Mouse (Mus musculus) midbrain, embryonic 14.5 days (tissue): ENCODE data around the gene Adh6a. TPM values are rescaled to one million over a fixed set of nuclear protein-coding genes. Genes with fewer than 3 reads are reported as not detected.

Experiments
- ATAC-seq: fragments of 200-750 bp; cut with Nextera tagmentation; 2 replicates; pipeline ENCODE4 v1.8.0; 2017; ENCODE audit warnings: moderate number of reproducible peaks, moderate library complexity; ENCODE audit not compliant: low FRiP score, low TSS enrichment
- DNase-seq: peaks from one replicate; pipeline ENCODE4 v3.0.0-alpha.2; 2015
- H3K27ac ChIP-seq: fragments of 300-500 bp; sonication (generic); replicated peaks from 2 replicates; pipeline ENCODE4 v1.5.1; 2014; ENCODE audit warnings: mild to moderate bottlenecking, low read depth, low read length, moderate library complexity
- H3K27me3 ChIP-seq: fragments of 300-500 bp; sonication (generic); 2 replicates; pipeline ENCODE4 v1.6.1; 2014; ENCODE audit warnings: low read length, control low read depth, mixed read lengths; ENCODE audit not compliant: control insufficient read depth, insufficient read depth
- H3K36me3 ChIP-seq: fragments of 300-500 bp; sonication (generic); 2 replicates; pipeline ENCODE4 v1.6.1; 2014; ENCODE audit warnings: low read length, control low read depth; ENCODE audit not compliant: control insufficient read depth, insufficient read depth
- H3K4me1 ChIP-seq: fragments of 300-500 bp; sonication (generic); 2 replicates; pipeline ENCODE4 v1.6.1; 2014; ENCODE audit warnings: mild to moderate bottlenecking, antibody characterized with exemption, low read length, control low read depth; ENCODE audit not compliant: control insufficient read depth, insufficient read depth
- H3K4me2 ChIP-seq: fragments of 300-500 bp; sonication (generic); 2 replicates; pipeline ENCODE4 v1.6.1; 2014; ENCODE audit warnings: mild to moderate bottlenecking, low read length, moderate library complexity
- H3K4me3 ChIP-seq: fragments of 300-500 bp; sonication (generic); replicated peaks from 2 replicates; pipeline ENCODE4 v1.5.1; 2014; ENCODE audit warnings: low read depth, low read length
- H3K9ac ChIP-seq: fragments of 300-500 bp; sonication (generic); replicated peaks from 2 replicates; pipeline ENCODE4 v1.6.1; 2014; ENCODE audit warnings: mild to moderate bottlenecking, low read length, moderate library complexity
- H3K9me3 ChIP-seq: fragments of 300-500 bp; sonication (generic); 2 replicates; pipeline ENCODE4 v1.6.1; 2016; ENCODE audit warnings: low read length, control low read depth, mixed read lengths; ENCODE audit not compliant: control insufficient read depth
- WGBS: fragments of 180-500 bp; shearing (Covaris S2); extraction: QIAGEN DNeasy Blood & Tissue Kit; methylation state at CpG from one replicate; pipeline ENCODE4 v1.1.7; 2014; 5-methylcytosine and 5-hydroxymethylcytosine counted together
- polyA plus RNA-seq: library from polyadenylated mRNA; unstranded; fragments of >200 nt; fragmentation: Nextera tagmentation; extraction: Ambion mirVana; gene quantifications from 2 replicates; pipeline ENCODE4 v1.2.1, GENCODE M21; 2014

The Adh6a gene
- polyA plus RNA-seq: not detected in 2 replicates

DNA sequence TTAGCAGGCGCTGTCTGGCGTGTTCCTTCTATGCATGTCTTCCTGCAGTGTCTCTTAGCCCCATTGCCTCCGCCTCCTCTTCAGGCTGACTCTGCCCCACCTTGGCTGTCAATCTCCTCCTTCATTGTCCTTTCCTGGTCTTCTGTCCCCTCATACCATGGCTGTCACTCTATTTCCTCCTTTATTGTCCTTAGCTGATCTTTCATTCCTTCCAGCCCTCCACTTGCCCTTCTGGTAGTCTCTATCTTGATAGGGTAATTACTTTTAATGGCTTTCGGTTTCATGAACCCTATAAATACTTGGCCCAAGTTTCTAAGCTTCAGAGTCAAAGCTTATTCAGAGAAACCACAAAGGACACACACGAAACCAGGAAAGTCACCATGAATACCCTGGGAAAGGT is at the start of gene Adh6a:
Adh6a (plus strand) TSS at position 322 of the 400 bp plus-strand sequence.
- Histone ChIP-seq H3K9ac (no peak within 1 kb of the TSS), H3K4me3 (no peak within 1 kb of the TSS), H3K4me1 (no peaks in the 10 kb centered on the region), H3K27me3 (no peaks in the 10 kb centered on the region), H3K9me3 (no peaks in the 10 kb centered on the region), H3K27ac (no peak within 1 kb of the TSS), H3K4me2 (no peak within 1 kb of the TSS), H3K36me3 (no peaks in the 10 kb centered on the region)
- ATAC-seq (no peak), DNase-seq (no peak)
- 89% methylated on average over 5 of the region's 5 CpGs for WGBS

DNA sequence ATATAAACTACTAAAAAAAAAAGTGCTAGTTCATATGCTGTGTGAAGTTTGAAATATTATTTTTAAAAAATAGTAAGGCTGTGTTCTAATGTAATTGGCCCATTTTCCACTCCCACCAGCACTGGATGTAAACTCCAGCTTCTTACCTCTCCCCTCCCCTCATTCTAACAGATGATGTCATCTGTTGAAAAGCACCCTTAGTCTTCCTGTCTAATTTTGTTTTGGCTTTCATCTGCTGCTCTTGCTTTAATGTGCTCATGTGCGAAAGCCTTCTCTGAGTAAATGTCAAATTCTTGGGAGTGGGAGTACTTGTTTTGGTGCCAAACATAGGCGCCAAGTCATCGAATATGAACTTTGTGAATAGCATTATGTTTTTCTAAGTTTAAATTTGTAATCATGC is 48.4 kb upstream of the Adh6a start:
- Histone ChIP-seq H3K27ac (no peak overlapping the region), H3K9ac (no peak overlapping the region), H3K36me3 (no peaks in the 10 kb centered on the region), H3K27me3 (no peaks in the 10 kb centered on the region), H3K4me2 (no peak overlapping the region), H3K4me1 (no peaks in the 10 kb centered on the region), H3K9me3 (no peaks in the 10 kb centered on the region), H3K4me3 (no peak overlapping the region)
- WGBS: 75% methylated on average over 3 of the region's 3 CpGs
- no peak for DNase-seq
- ATAC-seq: no peak

DNA sequence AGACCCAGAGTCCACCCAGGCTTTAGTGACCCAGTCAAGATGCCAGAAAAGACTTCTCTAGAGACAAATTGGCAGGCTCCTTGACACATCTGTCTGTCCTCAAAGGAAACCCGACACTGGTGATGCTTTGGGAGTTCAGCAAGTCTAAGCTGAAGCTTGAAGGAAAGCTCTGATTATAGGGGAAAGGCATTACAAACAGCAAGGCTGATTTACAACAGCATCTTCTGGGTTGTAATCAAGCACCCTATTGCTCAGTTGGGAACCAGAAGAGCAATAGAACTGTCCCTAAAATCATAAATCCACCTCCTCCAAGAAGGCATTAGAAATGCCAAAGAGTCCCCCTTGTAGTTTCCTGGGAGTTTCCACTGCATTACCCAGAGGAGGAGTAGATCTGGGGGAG is 42.6 kb upstream of the Adh6a start:
- no peak for ATAC-seq
- H3K9me3 ChIP-seq: no peaks in the 10 kb centered on the region
- no peak overlapping the region for H3K9ac ChIP-seq
- H3K27me3 ChIP-seq: no peaks in the 10 kb centered on the region
- H3K4me2 ChIP-seq: no peak overlapping the region
- 46% methylated on average over 1 of the region's 1 CpGs for WGBS
- H3K27ac ChIP-seq: no peak overlapping the region
- no peaks in the 10 kb centered on the region for H3K4me1 ChIP-seq
- no peak for DNase-seq
- no peaks in the 10 kb centered on the region for H3K36me3 ChIP-seq
- H3K4me3 ChIP-seq: no peak overlapping the region

DNA sequence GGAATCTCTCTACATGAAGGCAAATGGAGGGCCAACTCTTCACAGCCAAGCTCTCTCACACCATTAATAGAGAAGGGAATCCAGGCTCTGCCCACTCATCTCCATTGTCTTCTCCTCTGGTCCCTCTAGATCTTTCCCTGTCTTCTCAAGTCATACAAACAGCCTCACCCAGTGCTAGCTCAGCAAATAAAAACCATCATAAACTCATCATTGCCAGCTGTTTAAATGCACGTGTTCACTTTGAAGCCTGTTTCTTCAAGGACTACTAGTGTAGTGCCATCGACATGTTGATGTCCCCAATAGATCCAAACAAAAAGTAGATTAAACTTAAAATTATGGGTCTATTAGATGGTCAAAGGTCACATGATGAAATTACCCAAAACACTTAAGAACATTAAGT is 41.8 kb upstream of the Adh6a start:
- 98% methylated on average over 2 of the region's 2 CpGs for WGBS
- no peaks in the 10 kb centered on the region for H3K4me1 ChIP-seq
- no peaks in the 10 kb centered on the region for H3K27me3 ChIP-seq
- H3K9ac ChIP-seq: no peak overlapping the region
- no peaks in the 10 kb centered on the region for H3K9me3 ChIP-seq
- H3K36me3 ChIP-seq: no peaks in the 10 kb centered on the region
- H3K4me2 ChIP-seq: no peak overlapping the region
- H3K27ac ChIP-seq: no peak overlapping the region
- no peak overlapping the region for H3K4me3 ChIP-seq
- DNase-seq: no peak
- no peak for ATAC-seq

DNA sequence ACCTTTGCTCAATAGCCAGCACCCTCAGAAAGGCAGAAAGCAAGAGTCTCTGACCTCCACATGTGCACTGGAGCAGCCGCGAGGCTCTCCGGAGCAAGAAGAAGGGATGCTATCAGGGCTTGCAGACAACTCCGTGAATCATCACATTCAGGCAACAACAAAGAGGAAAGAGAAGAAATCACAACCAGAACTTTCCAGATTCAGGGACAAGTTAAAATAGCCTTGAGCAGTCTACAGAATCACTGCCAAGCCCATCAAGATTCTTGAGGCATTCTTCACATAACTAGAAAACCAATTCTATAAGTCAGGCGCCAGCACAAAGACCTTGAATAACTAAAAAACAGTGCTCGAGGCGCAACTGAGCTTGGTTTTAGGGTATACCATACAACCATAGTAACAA is 40.0 kb upstream of the Adh6a start:
- Histone ChIP-seq H3K9me3 (no peaks in the 10 kb centered on the region), H3K4me2 (no peak overlapping the region), H3K27me3 (no peaks in the 10 kb centered on the region), H3K4me3 (no peak overlapping the region), H3K9ac (no peak overlapping the region), H3K27ac (no peak overlapping the region), H3K36me3 (no peaks in the 10 kb centered on the region), H3K4me1 (no peaks in the 10 kb centered on the region)
- no peak for DNase-seq
- 92% methylated on average over 7 of the region's 7 CpGs for WGBS
- ATAC-seq: no peak

DNA sequence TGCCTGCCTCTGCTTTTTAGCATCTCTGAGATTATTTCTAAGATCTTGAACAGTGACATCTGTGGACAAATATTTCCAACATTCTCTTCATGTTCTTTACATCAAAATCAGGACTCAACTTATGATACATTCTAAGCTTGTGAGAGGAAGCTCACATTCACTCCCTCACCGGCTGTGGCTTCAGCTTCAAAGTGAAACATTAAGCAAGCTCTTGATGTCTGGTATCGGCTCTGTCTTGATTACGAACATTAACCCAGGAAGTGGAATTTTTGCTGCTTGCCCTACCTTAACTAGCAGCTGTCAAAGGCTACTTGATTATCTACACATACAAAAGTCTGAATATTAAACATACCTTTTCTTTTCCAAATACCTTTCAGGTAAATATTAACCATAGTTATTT is 38.0 kb upstream of the Adh6a start:
- Histone ChIP-seq H3K4me1 (no peaks in the 10 kb centered on the region), H3K9ac (no peak overlapping the region), H3K9me3 (no peaks in the 10 kb centered on the region), H3K27ac (no peak overlapping the region), H3K27me3 (no peaks in the 10 kb centered on the region), H3K4me2 (no peak overlapping the region), H3K36me3 (no peaks in the 10 kb centered on the region), H3K4me3 (no peak overlapping the region)
- no peak for DNase-seq
- ATAC-seq: no peak
- 93% methylated on average over 3 of the region's 3 CpGs for WGBS

DNA sequence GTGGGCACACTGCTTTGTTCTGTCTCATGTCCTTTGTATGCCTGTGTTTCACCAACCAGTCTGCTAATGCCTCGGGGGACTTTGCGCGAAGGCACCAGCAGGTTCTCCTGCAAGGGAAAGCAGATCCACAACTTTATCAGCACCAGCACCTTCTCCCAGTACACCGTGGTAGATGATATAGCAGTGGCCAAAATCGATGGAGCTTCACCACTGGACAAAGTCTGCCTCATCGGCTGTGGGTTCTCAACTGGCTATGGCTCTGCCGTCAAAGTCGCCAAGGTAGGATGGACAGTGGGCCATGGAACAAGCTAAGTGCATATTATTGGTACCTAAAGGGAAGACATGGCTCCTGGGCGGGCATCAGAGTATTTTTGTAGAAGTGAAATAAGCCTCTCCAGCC is 30.5 kb upstream of the Adh6a start:
- 45% methylated on average over 9 of the region's 9 CpGs for WGBS
- ATAC-seq: no peak
- Histone ChIP-seq H3K9me3 (no peaks in the 10 kb centered on the region), H3K4me2 (no peak overlapping the region), H3K27me3 (no peaks in the 10 kb centered on the region), H3K4me3 (no peak overlapping the region), H3K4me1 (no peaks in the 10 kb centered on the region), H3K9ac (no peak overlapping the region), H3K27ac (no peak overlapping the region), H3K36me3 (no peaks in the 10 kb centered on the region)
- DNase-seq: no peak

DNA sequence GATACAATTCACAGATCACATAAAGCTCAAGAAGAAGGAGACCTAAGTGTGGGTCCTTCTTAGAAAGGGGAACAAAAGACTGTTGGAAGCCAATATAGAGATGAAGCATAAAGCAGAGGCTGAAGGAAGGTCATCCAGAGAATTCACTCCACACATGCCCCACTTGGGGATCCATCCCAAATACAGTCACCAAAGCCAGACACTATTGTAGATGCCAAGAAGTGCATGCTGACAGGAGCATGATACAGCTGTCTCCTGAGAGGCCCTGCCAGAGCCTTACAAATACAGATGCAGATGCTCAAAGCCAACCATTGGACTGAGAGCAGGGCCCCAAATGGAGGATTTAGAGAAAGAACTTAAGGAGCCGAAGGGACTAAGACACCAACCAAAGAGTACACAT is 29.3 kb upstream of the Adh6a start:
- H3K27ac ChIP-seq: no peak overlapping the region
- no peaks in the 10 kb centered on the region for H3K9me3 ChIP-seq
- H3K27me3 ChIP-seq: no peaks in the 10 kb centered on the region
- H3K4me1 ChIP-seq: no peaks in the 10 kb centered on the region
- no peak overlapping the region for H3K9ac ChIP-seq
- WGBS: 100% methylated on average over 1 of the region's 1 CpGs
- H3K4me2 ChIP-seq: no peak overlapping the region
- ATAC-seq (no peak), DNase-seq (no peak)
- no peaks in the 10 kb centered on the region for H3K36me3 ChIP-seq
- H3K4me3 ChIP-seq: no peak overlapping the region

DNA sequence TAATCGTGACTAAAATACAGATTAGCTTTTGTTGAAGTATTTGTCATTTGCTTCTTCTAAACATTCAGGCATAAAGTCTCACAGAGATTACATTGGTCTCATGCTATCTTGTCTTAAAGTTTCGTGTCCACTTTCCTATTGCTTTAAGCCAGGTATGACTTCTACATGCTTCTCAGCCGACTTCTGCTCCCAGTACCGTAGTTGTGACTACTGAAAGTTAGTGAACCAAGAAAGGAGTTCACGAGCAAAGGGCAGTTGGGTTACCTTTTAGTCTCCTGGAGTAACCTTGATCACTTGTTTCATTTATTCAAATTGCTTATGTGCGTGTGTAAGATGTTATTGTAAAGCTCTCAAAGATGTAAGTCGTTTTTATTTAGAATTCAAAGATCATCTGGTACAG is 27.1 kb upstream of the Adh6a start:
- H3K4me1 ChIP-seq: no peaks in the 10 kb centered on the region
- H3K36me3 ChIP-seq: no peaks in the 10 kb centered on the region
- no peaks in the 10 kb centered on the region for H3K9me3 ChIP-seq
- no peak overlapping the region for H3K4me3 ChIP-seq
- H3K27me3 ChIP-seq: no peaks in the 10 kb centered on the region
- WGBS: 85% methylated on average over 7 of the region's 7 CpGs
- H3K4me2 ChIP-seq: no peak overlapping the region
- no peak overlapping the region for H3K27ac ChIP-seq
- ATAC-seq (no peak), DNase-seq (no peak)
- H3K9ac ChIP-seq: no peak overlapping the region
